Mouse (Mus musculus) gastrocnemius, adult 18-20 months (tissue): Measurements from ENCODE around the gene Polr2f. TPM values are rescaled to one million over a fixed set of nuclear protein-coding genes. Genes with fewer than 3 reads are reported as not detected.

ENCODE experiments used
- DNase-seq: peaks from one replicate; pipeline ENCODE4 v3.0.0; 2021; ENCODE audit warnings: low spot score
- long read RNA-seq, 2 experiments: library from polyadenylated mRNA; stranded (forward); transcript quantifications; one replicate each; pipeline ENCODE4 v2.0.0; 2021
- total RNA-seq, 2 experiments: library from RNA; stranded (reverse); gene quantifications; 2 replicates each; pipeline ENCODE4 v1.2.3; 2021

Polr2f gene
- 10 to 100 TPM; 69.3 to 76.8 TPM for total RNA-seq
- long read RNA-seq, experiment 1, transcript Polr2f-205 (5 exons, 885 nt), result major isoform, 29 of 31 reads
- long read RNA-seq, experiment 1, partial matches to known transcripts, result 0 of 31 reads
- long read RNA-seq, experiment 1, other reads (novel, unspliced or antisense), result 0 of 31 reads
- long read RNA-seq, experiment 2, transcript Polr2f-205 (5 exons, 885 nt), result major isoform, 24 of 25 reads
- long read RNA-seq, experiment 2, partial matches to known transcripts, result 1 of 25 reads
- long read RNA-seq, experiment 2, other reads (novel, unspliced or antisense), result 0 of 25 reads

DNA sequence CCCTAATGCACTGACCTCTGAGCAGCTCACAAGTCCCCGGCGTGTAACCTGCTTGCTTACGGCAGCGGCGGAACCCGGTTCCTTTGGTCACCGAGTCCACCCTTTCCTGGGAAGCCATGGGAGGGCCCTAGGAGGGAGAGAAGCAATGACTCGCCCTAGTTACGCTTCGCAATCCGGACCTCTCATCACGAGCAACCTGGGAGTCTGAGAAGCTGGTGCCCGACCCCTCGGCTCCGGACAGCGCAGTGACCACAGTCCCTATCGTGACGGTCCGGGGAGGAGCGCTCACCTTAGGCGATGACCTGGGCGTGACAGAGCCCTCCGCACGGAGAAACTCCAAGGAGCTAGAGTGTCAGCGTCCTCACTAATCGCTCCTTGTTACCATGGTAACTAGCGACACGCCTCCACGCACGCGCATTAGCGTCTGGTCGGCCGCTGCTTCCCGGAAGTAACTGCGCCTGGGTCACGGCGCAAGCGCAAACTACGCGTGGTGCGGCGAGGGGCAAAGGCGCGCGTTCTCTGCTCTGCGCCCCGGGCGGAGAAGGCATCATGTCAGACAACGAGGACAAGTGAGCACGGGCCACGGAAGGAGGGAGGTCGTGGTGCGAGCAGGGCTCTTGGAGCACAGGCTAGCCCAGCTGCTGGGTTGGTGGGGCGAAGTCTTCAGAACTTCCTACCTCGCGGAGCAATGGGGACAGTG lies at the start of gene Polr2f, which contains the start of gene 1700088E04Rik:
Gene Polr2f (plus strand): TSS at position 144 of the 700 bp plus-strand sequence.
Gene 1700088E04Rik (minus strand): TSS at position 388 of the 700 bp plus-strand sequence.
- peak; percentile 95 for DNase-seq

- DNase-seq, result no peak
These were observed 48.5 kb upstream of the Polr2f start for GRCm38 (mm10) chr15:79092284-79092683.

DNA sequence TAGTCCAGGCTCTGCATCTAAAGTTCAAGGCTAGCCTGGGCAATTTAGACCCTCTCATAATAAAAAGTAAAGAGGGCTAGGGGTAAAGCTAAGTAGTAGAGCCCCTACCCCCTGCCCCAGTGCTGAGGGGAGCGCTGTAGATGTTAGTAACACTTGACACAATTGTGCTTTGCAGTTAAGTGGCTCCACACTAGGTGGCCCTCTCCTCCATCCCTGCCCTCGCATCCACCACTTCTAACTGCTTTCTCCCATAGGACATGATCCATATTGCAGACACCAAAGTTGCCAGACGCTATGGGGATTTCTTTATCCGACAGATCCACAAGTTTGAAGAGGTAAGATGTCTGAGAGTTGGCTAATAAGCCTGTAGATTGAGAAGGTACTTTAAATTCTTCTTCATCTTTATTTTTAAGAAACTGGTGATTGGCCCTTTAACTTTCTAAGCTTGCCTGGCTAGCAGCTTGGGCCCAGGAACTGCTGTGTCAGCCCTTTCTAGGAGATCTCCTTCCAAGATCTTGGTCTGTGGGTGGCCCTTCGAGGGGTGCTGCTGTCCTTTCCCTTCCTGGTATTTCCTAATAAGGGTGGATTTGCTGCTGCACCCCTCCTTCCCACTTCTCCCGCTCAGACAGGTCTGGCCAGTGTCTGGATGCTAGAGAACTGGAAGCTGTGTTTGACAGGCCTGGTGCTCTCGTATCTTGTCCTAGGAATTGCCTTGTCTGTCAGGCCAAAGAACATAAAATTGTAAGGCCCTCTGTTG lies 47.5 kb upstream of the Polr2f start:
- peak; percentile 34 for DNase-seq

DNA sequence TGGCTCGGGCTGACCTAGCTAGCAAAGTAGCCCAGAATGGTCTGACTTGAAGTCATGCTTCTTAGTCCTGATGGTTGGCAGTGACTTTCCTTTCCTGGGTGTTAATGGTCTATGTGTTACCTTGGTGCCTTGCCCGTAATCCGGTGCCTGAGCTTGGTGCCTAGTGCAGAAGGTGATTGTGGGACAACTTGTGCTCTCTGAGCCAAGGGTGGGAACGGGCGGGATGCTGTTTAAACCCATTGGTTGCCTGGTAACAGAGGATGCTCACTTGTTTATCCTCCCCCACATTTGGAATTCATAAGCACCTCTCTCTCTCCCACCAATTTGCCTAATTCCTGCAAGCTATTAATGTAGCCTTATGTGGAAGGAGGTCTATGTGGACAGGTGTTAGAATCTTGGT lies 45.3 kb upstream of the Polr2f start:
- DNase-seq, result peak; percentile 22

DNA sequence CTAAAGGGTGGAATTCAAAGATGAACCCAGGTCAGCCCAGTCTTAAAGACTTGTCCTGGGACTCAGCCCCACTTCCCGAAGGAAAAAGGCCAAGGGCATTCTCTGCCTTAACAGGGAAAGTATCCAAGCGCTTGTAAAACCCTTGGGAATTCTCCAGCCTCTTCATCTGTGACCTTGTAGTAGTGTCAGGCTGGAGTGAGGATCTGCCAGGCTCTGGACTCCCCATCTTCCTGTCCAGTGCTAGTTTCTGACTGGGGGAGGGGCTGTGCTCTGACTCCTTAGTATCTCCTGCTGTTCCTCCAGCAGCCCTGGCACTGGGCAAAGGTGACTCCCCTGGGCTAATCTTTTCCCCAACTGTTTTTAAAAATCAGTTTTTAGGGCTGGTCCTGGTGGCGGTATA lies 44.3 kb upstream of the Polr2f start:
- DNase-seq, result peak; percentile 18

DNA sequence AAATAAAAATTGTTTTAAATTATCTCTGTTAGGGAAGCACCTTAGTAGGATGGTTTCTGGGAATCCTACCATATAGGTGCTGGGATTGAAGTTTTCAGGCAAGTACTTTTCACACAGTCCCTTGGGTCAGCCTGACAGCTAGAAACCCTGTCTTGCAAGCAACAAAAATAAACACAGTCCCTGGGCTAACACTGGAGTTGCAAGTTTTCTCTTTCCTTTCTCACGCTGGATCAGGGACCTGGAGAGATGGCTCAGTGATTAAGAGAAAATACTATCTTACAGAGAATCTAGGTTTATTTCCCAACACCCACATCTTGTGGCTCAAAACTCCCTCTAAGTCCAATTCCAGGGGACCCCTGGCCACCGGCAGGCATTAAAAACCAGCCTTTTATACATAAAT lies 43.7 kb upstream of the Polr2f start:
- DNase-seq, result no peak

DNA sequence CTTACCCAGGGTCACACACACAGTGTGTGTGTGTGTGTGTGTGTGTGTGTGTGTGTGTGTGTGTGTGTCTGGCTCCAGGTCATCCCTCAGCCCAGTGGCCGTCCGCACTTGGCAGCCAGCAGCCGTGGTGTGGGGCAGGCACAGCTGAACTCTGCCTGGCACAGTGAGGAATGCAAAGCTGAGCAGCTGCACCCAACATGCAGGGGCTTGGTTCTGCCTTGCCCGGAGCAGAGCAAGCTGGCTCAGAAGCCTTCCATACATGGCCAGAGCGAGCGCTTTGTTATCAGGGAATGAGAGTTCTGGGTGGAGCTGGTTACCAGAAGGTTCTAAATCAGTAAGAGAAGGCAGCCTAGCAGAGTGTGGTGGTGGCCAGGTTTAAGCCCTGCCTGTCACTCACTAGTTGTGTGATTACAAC lies 43.2 kb upstream of the Polr2f start:
- peak; percentile 66 for DNase-seq

- DNase-seq, result no peak
These were observed 42.6 kb upstream of the Polr2f start for GRCm38 (mm10) chr15:79098220-79098619.

DNA sequence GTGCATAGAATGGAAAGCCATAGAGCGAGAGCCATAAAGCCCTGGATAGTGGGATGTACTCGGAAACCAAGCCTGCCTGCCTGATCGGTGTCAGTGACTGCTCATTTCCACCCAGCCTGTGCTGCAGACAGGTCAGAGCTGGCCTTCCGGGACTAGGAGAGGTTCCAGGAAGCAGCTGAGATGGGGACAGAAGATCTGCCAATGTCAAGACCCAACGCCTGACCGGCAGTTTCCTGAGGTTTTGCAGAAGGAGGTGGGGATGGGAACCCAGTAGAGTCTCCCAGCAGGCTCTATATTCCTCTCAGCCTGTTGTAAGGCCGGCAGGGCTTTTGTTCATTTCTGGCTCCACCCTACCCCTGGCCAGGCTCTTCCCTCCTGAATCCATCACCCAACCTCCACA lies 41.9 kb upstream of the Polr2f start:
- no peak for DNase-seq

DNA sequence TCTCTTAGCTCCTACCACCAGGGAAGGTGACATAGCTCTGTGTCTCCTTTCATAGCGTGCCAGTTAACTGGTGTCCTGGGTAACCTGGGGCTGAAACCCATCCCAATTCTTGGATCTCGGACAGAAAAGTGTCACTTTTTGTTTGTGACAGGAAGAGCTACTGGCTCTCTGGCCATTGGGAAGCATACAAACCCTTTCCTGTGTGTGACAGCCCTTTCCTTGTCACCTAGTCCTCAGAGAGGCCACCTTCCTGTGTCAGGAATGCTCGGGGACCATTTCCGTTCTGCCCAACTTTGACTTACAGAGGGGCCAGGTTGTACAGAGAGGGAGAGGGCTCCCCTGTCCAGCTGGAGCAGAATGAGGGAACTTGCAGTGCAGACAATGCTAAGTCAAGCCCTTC lies 41.4 kb upstream of the Polr2f start:
- DNase-seq, result no peak

DNA sequence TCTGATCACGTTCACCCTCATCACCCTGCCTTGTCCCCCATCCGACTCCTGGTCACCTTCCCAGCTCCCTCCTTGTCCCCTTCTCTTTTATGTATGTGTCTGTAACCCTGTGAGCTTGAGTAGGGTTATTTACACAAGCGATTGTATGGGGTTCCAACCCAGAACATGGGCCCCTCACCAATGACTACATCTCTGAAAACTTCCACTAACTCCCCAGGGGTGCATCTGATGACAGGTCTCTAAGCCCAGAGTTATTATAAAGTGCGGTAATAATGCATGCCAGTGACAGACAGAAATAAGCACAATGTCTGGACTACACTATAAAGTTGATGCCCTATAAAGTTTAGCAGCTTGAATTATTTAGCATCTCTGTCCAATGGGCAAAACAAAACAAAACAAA lies 40.4 kb upstream of the Polr2f start:
- no peak for DNase-seq

GRCm38 (mm10) chr15:79101531-79101930 lies 39.3 kb upstream of the Polr2f start:
- no peak for DNase-seq

- DNase-seq, result no peak
These were observed 37.5 kb upstream of the Polr2f start for GRCm38 (mm10) chr15:79103264-79103663.

GRCm38 (mm10) chr15:79105804-79106203 lies 35.0 kb upstream of the Polr2f start:
- DNase-seq, result no peak

DNA sequence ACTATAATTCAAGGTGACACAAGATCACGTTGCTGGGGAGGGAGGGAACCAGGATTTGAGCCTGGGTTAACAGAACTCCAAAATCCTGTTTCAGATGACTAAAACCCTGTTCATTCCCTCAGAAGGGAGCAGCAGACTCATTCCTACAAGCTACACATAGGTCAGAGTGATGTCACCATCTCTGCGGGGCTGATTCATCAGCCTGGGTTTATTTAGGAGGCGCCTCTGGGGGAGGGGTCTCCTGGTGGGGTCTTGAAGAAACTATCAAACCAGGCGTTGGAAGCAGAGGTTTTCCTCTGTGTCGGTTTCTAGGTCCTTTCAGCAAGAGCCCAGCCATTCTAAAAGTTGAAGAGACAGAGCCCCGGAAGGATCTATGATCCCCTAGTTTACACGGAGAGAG lies 32.8 kb upstream of the Polr2f start:
- no peak for DNase-seq

- DNase-seq, result peak; percentile 68
These were observed 32.1 kb upstream of the Polr2f start, which contains the start of gene Micall1 for GRCm38 (mm10) chr15:79108421-79109320. TSS of gene Micall1 (plus strand) at chr15:79108898.

DNA sequence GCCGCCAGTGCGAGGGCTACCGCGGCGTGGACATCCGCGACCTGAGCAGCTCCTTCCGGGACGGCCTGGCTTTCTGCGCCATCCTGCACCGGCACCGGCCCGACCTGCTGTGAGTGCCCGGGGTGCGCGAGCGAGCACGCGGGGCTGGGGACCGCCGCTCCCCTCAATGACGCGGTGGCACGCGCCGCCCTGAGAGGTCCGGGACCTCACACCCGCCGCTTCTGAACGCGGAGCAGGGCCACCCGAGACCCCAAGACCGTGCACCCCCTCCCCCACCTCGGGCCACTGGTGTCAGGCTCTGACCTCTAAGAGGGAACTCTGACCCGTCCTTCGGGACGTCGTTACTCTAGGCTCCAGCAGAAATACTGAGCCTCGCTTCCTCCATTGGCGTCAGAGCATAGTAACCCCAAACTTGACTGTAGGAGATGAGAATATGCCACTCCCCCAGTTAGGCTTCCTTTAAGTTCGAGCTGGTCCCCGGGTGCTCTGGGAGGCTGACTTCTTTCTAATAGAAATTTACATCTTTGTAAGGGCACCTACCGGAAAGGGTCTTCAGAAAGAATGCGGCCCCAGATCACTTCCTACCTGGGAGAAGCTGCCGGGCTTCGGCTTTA lies 31.4 kb upstream of the Polr2f start:
- no peak for DNase-seq

- no peak for DNase-seq
These were observed 30.8 kb upstream of the Polr2f start for GRCm38 (mm10) chr15:79110031-79110430.

DNA sequence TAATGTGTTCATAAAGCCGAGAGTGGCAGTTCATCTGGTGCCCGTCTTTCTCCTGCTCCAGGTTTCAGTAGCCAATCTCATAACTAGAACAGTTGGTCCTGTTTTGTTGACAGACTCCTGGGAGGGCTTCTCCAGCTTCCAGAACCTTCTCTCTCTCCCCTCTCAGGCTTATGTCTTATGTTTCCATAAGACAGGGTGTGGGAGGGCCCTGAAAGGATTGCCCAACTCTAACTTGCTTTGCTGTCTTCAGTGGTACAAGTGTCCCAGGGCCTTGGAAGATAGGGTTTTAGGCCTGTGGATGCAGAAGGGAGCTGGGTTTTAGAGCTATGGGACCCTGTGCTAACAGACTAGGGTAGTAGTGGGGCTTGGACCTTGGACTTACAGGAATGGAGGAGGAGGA lies 30.3 kb upstream of the Polr2f start:
- DNase-seq, result no peak

GRCm38 (mm10) chr15:79111774-79112173 lies 29.0 kb upstream of the Polr2f start:
- DNase-seq, result no peak

DNA sequence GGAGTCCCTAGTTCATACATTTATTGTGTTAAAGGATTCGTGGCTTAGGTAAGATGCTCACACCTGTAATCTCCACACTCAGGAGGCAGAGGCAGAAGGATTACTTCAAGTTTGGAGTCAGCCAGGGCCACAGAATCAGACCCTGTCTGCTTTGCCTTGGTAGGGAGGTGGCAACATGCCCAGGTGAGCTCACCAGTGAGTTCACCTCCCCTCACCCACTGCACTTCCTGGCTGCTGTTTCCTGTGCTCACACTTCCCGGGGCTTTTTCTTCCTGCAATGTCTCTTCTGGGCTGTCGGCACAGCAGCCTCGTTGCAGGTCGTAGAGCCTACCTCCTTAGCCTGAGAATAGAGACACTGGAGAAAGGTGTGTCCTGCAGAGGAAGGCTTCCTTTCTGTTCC lies 25.5 kb upstream of the Polr2f start:
- DNase-seq, result no peak
